Mouse (Mus musculus): ENCODE results near the gene Slc38a2. TPM values are rescaled to one million over a fixed set of nuclear protein-coding genes. Genes with fewer than 3 reads are reported as not detected.
A peak's percentile ranks its signal among the peaks of the same experiment; 100 is the strongest.

Gene Slc38a2
- polyA plus RNA-seq, 1 experiment from 2014 or later: 125 TPM

DNA sequence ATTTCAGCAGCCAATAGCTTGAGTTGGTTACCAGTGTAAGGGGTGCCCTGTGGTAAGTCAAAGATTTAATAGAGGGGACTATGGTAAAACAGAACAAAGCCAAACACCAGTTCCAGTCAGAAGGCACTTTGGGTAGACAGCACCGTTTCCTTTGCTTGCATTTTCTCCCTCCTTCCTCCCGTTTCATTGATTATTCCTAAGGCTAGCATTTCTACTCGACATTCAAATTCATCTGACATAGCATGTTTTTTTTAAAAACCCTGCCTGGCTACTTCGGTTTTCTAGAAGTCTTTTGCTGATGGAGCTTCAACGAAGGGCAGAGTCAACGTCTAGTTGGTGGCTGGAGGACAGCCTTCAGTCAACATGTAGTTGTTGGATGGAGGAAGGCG is 16.2 kb upstream of the Slc38a2 start:
- Histone ChIP-seq H3K27ac (no peak overlapping the region), H3K27me3 (replicated peaks) (no peaks in the 10 kb centered on the region), H3K9ac (no peak overlapping the region), H3K4me1 (peaks cover 3% of the 10 kb centered on the region; the same call in 1 of the 2 replicates), H3K36me3 (replicated peaks) (no peaks in the 10 kb centered on the region), H3K9me3 (no peaks in the 10 kb centered on the region), H3K4me3 (no peak overlapping the region), H3K4me2 (no peak overlapping the region)
- WGBS: 92% methylated on average over 7 of the region's 7 CpGs
- ATAC-seq (replicated peaks): no peak

- no peak overlapping the region for H3K9ac ChIP-seq
- 87% methylated on average over 9 of the region's 9 CpGs for WGBS
- H3K27ac ChIP-seq: no peak overlapping the region
- peaks cover 7% of the 10 kb centered on the region; the same call in 1 of the 2 replicates for H3K4me1 ChIP-seq
- H3K36me3 ChIP-seq (replicated peaks): no peaks in the 10 kb centered on the region
- no peak overlapping the region for H3K4me2 ChIP-seq
- H3K27me3 ChIP-seq (replicated peaks): no peaks in the 10 kb centered on the region
- ATAC-seq (replicated peaks): no peak
- H3K9me3 ChIP-seq: no peaks in the 10 kb centered on the region
- no peak overlapping the region for H3K4me3 ChIP-seq
Observed at GRCm38 (mm10) chr15:96715079-96715691, 15.7 kb upstream of the Slc38a2 start.

- no peak for ATAC-seq (replicated peaks)
- H3K4me3 ChIP-seq: no peak overlapping the region
- H3K9me3 ChIP-seq: no peaks in the 10 kb centered on the region
- no peaks in the 10 kb centered on the region for H3K36me3 ChIP-seq (replicated peaks)
- H3K4me1 ChIP-seq: peaks cover 7% of the 10 kb centered on the region; the same call in 1 of the 2 replicates
- no peak overlapping the region for H3K27ac ChIP-seq
- no peak overlapping the region for H3K9ac ChIP-seq
- H3K4me2 ChIP-seq: no peak overlapping the region
- WGBS: 99% methylated on average over 3 of the region's 3 CpGs
- no peaks in the 10 kb centered on the region for H3K27me3 ChIP-seq (replicated peaks)
Observed at GRCm38 (mm10) chr15:96714676-96715016, 15.1 kb upstream of the Slc38a2 start.

- no peaks in the 10 kb centered on the region for H3K9me3 ChIP-seq
- H3K4me2 ChIP-seq: no peak overlapping the region
- no peaks in the 10 kb centered on the region for H3K36me3 ChIP-seq (replicated peaks)
- H3K4me3 ChIP-seq: no peak overlapping the region
- no peaks in the 10 kb centered on the region for H3K27me3 ChIP-seq (replicated peaks)
- ATAC-seq (replicated peaks): no peak
- no peak overlapping the region for H3K9ac ChIP-seq
- 94% methylated on average over 7 of the region's 7 CpGs for WGBS
- H3K4me1 ChIP-seq: peaks cover 8% of the 10 kb centered on the region; the same call in 1 of the 2 replicates
- no peak overlapping the region for H3K27ac ChIP-seq
Observed at GRCm38 (mm10) chr15:96713758-96714675, 14.5 kb upstream of the Slc38a2 start.

- Histone ChIP-seq H3K9me3 (no peaks in the 10 kb centered on the region), H3K4me3 (no peak overlapping the region), H3K4me1 (peaks cover 11% of the 10 kb centered on the region; the same call in 1 of the 2 replicates), H3K36me3 (replicated peaks) (no peaks in the 10 kb centered on the region), H3K27me3 (replicated peaks) (no peaks in the 10 kb centered on the region), H3K4me2 (no peak overlapping the region), H3K27ac (no peak overlapping the region), H3K9ac (no peak overlapping the region)
- WGBS: 94% methylated on average over 5 of the region's 5 CpGs
- ATAC-seq (replicated peaks): no peak
Observed at GRCm38 (mm10) chr15:96712338-96712737, 12.8 kb upstream of the Slc38a2 start.

- H3K9ac ChIP-seq: no peak overlapping the region
- H3K36me3 ChIP-seq (replicated peaks): no peaks in the 10 kb centered on the region
- no peak for ATAC-seq (replicated peaks)
- no peaks in the 10 kb centered on the region for H3K27me3 ChIP-seq (replicated peaks)
- peaks cover 11% of the 10 kb centered on the region; the same call in 1 of the 2 replicates for H3K4me1 ChIP-seq
- no peaks in the 10 kb centered on the region for H3K9me3 ChIP-seq
- H3K4me2 ChIP-seq: no peak overlapping the region
- H3K4me3 ChIP-seq: no peak overlapping the region
- H3K27ac ChIP-seq: no peak overlapping the region
- 93% methylated on average over 11 of the region's 11 CpGs for WGBS
Observed at GRCm38 (mm10) chr15:96711664-96712063, 12.1 kb upstream of the Slc38a2 start.

- no peaks in the 10 kb centered on the region for H3K36me3 ChIP-seq (replicated peaks)
- H3K4me3 ChIP-seq: peak overlapping the region; percentile 80
- 40% methylated on average over 15 of the region's 15 CpGs for WGBS
- H3K4me1 ChIP-seq: peaks cover 11% of the 10 kb centered on the region; the same call in 1 of the 2 replicates
- H3K9ac ChIP-seq: peak overlapping the region; percentile 96
- no peak for ATAC-seq (replicated peaks)
- H3K9me3 ChIP-seq: no peaks in the 10 kb centered on the region
- H3K27me3 ChIP-seq (replicated peaks): no peaks in the 10 kb centered on the region
- H3K27ac ChIP-seq: peak overlapping the region; percentile 98
- H3K4me2 ChIP-seq: peak overlapping the region; percentile 91
Observed at GRCm38 (mm10) chr15:96710352-96711114, 11.0 kb upstream of the Slc38a2 start.

- Histone ChIP-seq H3K4me1 (peaks cover 11% of the 10 kb centered on the region; the same call in 1 of the 2 replicates), H3K36me3 (replicated peaks) (no peaks in the 10 kb centered on the region), H3K4me2 (peak overlapping the region; percentile 91), H3K9me3 (no peaks in the 10 kb centered on the region), H3K9ac (peak overlapping the region; percentile 96), H3K27ac (peak overlapping the region; percentile 98), H3K4me3 (peak overlapping the region; percentile 80), H3K27me3 (replicated peaks) (no peaks in the 10 kb centered on the region)
- peak; percentile 92 for ATAC-seq (replicated peaks)
- under 1% methylated on average over 78 of the region's 80 CpGs for WGBS
Observed at GRCm38 (mm10) chr15:96709491-96710351, 10.2 kb upstream of the Slc38a2 start.

GRCm38 (mm10) chr15:96708976-96709490 is 9.5 kb upstream of the Slc38a2 start:
- H3K4me3 ChIP-seq: peak overlapping the region; percentile 80
- peak; percentile 89 for ATAC-seq (replicated peaks)
- no peaks in the 10 kb centered on the region for H3K9me3 ChIP-seq
- H3K9ac ChIP-seq: peak overlapping the region; percentile 89
- H3K36me3 ChIP-seq (replicated peaks): no peaks in the 10 kb centered on the region
- peak overlapping the region; percentile 91 for H3K4me2 ChIP-seq
- no peaks in the 10 kb centered on the region for H3K27me3 ChIP-seq (replicated peaks)
- H3K4me1 ChIP-seq: peaks cover 11% of the 10 kb centered on the region; the same call in 1 of the 2 replicates
- 30% methylated on average over 14 of the region's 14 CpGs for WGBS
- peak overlapping the region; percentile 98 for H3K27ac ChIP-seq

- no peak for ATAC-seq (replicated peaks)
- Histone ChIP-seq H3K4me3 (no peak overlapping the region), H3K27me3 (replicated peaks) (no peaks in the 10 kb centered on the region), H3K9me3 (no peaks in the 10 kb centered on the region), H3K4me1 (peaks cover 11% of the 10 kb centered on the region; the same call in 1 of the 2 replicates), H3K36me3 (replicated peaks) (no peaks in the 10 kb centered on the region), H3K9ac (no peak overlapping the region), H3K27ac (0 out of 2 replicates have a peak overlapping the region, but pooled peaks have one; percentile 98), H3K4me2 (peak overlapping the region; percentile 91; the same call in 1 of the 2 replicates)
- 91% methylated on average over 8 of the region's 8 CpGs for WGBS
Observed at GRCm38 (mm10) chr15:96708428-96708827, 8.9 kb upstream of the Slc38a2 start.

GRCm38 (mm10) chr15:96707936-96708335 is 8.4 kb upstream of the Slc38a2 start:
- no peak overlapping the region for H3K9ac ChIP-seq
- no peak overlapping the region for H3K4me3 ChIP-seq
- H3K27me3 ChIP-seq (replicated peaks): no peaks in the 10 kb centered on the region
- H3K4me2 ChIP-seq: no peak overlapping the region
- peaks cover 11% of the 10 kb centered on the region; the same call in 1 of the 2 replicates for H3K4me1 ChIP-seq
- 72% methylated on average over 2 of the region's 2 CpGs for WGBS
- no peaks in the 10 kb centered on the region for H3K9me3 ChIP-seq
- no peak for ATAC-seq (replicated peaks)
- H3K27ac ChIP-seq: no peak overlapping the region
- H3K36me3 ChIP-seq (replicated peaks): no peaks in the 10 kb centered on the region

Data from midbrain, embryonic 15.5 days (tissue).